Mouse (Mus musculus) cerebellum, adult (tissue): Measurements from ENCODE around the gene Boc.
A peak's percentile ranks its signal among the peaks of the same experiment; 100 is the strongest.

Experiments
- ATAC-seq: cut with Nextera tagmentation; 2 replicates; pipeline ENCODE4 v1.9.2; 2017; ENCODE audit warnings: mild to moderate bottlenecking, moderate library complexity, mixed read lengths; ENCODE audit not compliant: insufficient number of reproducible peaks, low FRiP score, low TSS enrichment

The Boc gene

DNA sequence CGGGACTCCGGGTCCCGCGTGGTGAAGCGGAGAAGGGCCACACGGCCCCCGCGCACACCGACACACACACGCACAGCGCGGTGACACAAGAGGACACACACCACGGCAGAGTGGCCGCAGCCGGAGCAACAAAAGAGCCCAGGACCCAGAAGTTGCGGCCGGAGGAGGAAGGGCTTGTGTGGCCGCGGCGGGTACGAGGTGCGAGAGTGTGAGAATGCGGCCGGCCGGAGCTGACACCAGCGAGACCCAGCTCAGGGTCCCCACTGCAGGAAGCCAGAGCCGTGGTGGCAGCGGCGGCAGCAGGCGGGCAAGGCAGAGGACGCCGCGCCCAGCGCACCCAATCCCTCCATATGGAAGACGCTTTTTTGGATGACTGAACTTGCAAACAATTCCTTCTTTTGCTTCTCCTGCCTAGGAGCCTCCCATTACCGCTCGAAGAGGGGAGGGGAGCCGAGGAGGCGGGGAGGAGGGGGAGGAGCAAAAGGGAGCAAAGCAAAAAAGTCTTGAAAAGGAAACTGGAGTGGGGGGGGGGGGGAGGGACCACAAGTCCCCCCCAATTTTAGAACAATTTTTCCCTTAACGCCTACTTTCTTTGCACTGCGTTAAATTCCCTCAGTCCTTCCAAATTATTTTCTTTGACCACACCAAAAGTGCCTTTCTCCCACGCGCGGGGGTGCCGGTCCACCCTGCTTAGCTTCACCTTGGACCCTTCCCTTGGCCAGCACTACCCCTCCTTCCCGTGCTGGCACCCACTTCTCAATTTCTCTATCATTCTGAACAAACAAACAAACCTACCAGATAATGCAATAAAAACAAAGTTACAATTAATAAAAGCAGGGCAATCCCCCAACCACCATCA lies at the start of gene Boc:
TSS of gene Boc (minus strand) at position 427 of the 859 bp plus-strand sequence.
- peak; percentile 29 for ATAC-seq

DNA sequence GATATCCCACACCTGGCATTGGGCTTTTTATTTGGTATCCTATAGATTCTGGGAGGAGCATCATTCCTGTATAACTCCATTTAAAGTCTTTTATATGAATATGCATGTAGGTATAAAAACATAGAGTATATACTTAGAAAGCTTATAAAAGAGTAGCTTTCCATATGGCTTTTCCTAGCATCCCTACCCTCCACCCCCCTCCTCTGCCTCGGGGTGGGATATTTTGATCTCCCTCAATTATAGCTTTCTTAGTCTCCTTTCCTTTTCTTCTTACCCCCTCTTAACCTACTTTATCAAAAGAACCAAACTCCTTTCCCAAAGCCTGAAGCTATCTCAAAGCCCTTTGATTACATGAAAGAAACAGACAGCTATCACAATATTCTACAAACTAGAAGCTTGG lies 47.9 kb upstream of the Boc start:
- ATAC-seq, result no peak

DNA sequence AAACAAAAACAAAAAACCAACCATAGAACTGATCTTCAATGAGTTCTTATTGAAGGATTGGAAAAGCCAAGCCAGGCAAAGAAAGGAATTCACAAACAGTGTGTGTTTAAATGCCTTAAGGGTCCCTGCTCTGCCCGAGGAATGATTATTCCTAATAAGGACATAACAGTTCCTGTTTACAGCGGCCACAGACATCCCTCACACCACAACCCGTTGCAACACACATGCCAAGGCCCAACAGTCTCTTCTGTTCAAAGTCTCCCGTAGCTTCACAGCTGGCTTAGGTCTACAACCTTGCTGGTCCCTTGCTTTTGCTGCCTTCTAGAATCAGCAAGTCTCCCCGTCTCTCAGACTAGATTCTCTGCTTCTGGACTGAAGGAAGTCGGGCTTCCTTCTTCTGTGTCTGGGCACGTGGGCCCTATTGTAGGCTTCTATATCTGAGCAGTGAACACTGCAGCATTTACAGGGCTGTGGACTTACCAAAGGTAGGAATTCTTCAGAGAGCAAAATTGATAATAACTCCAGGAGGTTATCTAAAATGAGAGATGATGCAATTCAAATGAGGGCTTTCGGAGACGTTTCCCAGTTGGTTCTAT lies 45.4 kb upstream of the Boc start:
- ATAC-seq, result no peak

DNA sequence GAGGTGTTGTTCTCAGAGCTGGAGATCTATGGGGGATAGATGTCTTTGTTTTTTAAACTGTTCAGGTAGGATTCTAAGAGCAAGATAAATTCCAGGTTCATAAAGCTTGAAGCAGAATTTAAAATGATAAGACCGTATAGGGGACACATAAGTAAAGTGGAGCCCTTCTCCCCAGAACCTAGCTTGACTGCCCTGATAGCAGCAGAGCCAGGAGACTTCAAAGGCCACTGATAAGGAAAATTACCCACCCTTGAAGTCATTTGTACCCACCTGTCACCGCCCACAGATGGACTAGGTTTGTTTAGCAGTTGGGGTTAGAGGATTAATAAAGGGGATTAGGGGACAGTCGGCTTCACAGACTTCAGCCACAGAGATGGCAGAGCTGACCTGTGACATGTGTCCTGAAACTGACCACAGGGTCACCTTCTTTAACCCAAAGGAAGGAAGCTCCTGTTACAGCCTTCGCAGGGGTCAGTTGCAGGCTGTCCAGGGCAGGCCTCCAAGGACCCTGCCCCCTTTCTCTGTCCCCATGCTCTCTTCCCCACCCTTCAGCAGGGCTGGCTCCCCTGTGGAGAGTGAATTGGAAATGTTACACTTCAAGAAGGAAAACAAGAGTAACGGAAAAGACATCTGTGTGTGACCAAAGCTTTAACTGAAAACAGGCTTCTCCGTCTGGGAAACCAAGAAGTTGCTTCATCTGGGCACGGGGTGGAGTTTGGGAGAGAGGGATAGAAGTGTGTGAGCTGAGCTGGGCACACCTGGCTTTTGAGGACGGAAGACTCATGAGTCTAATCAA lies 43.5 kb upstream of the Boc start:
- ATAC-seq, result no peak

DNA sequence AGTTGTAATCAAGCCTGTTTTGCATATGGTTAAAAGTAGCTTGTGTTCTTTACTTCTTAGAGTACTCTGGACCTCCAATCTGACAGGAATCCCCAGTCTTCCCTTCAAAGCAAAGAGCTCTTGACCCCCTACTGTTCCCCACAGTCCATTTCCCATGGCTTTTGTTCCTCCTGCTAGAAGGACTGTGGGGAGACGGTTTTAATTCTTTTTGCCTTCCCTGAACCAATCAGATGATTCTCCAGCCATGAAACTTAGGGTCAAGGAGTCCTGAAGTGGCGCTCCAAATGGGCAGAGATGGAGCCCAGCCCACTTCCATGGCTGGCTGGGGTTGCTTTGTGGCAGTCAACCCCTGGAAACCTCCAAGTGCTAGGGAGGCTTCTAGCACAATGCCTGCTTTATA lies 42.5 kb upstream of the Boc start:
- no peak for ATAC-seq

DNA sequence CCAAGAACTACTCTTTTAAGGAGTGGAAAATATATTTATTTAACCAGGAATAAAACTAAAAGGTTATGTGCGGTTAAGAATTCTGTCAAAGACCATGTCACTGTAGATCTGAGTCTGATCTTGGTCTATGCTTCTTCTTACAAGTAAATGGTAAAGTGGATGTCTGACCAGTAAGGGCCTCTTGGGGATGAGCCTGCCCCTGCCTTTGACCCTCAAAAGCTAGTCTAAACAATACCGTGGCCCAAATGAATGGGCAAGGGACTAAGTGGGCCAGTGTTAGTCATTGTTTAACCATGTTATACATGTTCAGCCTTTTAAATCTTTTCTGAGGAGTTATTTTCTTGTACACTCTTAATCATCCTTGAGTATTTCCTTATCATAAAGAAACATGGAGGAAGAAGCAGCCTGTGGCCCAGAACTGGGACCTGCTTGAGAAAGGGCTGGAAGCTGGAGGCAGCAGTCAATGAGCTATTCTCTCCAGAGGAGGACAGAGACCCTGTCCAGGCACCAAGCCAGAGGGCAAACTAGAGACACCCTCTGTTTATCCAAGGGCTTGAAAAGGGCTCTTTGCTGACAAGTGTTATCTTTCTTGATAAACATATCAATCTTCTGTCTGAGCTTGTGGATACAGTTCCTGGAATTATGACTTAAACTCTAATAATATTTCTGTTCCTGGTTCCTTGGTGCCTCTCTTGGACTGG lies 38.6 kb upstream of the Boc start:
- ATAC-seq, result no peak

DNA sequence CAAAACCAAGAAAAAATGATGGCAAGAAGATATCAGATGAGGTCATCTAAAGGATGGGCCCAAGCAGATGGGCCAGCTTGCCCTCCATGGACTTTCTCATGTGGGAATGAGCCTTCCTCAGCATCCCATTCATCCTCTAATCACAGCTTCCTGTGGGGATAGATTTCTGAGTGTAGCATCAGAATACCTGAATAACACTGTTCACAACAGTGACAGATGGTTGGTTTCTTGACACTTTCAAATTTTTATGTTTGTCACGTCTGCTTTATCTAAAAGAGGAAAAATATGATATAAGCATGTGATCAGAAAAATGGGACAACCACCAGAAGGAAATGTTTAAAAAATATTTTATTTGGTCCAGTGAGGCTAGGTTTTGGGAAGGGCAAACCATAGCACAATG lies 30.8 kb upstream of the Boc start:
- ATAC-seq, result no peak

DNA sequence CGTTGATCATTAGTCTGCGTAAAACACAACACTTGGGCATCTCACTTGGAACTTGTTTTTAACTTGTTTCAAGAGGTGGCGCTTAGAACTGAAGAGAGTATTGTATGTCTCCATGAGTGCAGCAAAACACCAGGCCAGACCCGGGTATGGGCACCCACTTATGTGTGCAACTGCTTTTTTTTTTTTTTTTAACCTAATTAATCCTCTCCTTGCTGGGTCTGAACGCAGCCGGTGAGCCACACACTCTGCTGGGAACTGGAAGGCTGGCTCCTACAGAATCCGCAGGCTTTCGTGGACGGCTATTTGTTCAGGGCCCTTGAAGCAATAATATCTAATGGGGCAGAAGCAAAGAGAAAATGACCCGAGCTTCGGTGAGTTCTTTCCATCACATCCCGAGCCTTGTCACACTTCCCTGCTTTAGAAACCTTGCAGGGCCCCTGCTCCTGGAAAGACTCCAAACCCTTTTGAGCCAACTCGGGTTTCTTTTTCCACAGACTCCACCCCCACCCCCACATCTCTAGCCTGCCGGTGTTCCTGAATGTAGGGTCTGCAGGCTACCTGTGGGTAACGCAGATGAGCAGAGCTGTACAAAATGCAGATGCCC lies 20.8 kb upstream of the Boc start:
- ATAC-seq, result no peak

DNA sequence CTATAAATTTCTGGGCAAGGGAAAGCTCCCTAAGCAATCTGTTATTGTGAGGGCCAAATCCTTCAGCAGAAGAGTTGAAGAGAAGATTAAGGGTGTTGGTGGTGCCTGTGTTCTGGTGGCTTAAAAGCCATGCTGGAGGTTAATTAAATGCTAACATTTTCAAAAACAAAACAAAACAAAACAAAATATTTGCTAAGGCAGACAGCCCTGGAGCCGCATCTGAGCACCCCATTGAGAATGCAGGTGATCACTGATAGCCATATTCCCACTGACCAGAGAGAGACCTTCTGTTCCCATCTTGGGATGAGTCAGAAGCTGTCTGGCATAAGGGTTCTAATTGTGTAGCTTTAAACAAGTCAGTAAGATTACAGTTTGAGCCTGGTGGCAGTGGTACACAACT lies 19.9 kb upstream of the Boc start:
- peak; percentile 86; the same call in 1 of the 2 replicates for ATAC-seq

DNA sequence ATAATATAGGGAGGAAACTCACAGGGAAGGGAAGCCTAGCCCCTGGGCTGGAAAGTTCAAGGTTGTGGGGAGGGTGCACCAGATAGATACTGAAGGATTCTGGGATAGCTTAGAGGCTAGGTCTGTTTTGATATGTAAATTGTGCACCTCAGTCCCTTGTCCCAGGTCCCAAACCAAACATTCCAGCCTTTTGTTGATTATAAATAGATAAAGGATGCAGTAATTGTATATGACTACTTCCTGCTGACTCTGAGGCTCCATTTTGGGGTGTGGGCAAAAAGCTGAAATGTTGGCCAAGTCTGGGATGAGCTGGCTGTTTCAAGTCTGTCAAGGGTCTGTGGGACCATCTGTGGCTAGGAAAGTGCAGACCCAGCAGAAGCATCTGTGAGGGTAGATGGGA lies 9.4 kb upstream of the Boc start:
- no peak for ATAC-seq

DNA sequence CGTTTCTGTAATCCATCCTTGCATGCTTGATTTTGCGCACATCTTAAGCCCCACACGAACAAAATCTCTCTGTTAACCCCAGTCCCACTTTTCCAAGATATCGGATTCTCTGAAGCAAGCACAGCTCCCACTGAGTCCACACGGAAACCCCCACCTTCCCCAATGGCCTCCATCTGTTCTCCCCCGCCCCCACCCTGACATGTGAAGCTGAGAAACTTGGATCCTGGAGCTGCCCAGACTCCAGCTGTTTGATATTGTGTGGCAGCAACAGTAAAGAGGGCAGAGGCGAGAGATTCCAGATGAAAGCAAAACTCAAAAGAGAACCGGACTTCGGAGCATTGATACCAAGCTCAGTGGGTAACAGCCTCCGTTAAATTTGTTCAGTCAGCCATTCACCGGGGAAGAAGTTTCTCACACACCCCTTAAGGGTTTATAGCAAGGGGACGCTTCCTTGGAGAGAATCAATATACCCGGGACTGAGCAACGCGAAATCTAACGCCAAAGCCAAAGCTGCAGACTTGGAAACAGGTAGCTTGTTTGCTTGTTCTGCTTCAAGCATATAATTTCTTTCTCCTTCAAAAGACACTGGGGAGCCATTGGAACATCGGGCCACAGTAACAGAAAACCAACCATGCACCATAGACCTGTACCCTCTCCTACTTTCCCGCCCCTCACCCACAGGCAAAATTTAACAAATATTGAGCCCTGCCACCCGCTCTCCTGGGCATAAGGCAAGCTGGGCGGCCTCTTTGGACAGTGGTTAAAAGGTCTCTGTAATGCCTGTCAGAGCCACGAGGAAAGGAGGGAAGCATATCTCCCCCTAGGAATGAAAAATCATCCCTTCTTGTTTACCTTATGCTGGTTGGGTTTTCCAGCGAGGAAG lies 6.9 kb upstream of the Boc start:
- ATAC-seq, result peak; percentile 29; the same call in 1 of the 2 replicates

DNA sequence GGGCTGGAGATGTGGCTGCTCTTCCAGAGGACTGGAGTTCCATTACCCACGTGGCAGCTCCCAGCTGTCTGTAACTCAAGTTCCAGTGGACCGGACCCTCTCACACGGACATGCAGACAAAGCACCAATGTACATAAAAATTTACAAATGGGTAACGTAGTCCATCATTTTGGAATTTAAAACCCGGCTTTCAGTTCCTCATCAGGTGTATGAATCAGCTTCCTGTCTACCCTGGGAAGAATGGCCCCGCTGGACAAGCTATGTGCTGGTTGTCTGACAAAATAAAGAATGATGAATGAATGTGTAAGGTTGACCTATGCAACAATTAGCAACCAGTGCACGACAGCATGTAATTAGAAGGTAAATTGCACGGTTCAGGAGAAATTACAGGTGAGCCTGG lies 5.7 kb upstream of the Boc start:
- no peak for ATAC-seq

DNA sequence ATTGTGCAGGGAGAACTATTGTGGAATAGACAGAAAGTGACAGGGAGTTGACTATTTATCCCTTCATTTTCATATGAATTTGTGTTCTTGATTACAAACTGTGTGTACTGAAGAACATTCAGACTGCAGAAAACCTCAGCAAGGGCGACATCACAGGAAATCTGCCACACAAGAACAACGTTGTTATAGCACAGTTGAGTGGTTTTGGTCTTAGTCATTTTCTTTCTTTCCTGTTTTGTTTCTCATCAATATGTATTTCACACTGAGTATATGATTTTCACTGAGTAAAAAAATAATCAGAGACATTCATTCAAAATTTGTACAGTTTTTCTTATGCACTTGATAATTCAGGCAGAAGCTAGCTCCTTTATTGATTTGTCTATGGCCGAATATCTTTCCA lies 3.4 kb upstream of the Boc start:
- no peak for ATAC-seq

DNA sequence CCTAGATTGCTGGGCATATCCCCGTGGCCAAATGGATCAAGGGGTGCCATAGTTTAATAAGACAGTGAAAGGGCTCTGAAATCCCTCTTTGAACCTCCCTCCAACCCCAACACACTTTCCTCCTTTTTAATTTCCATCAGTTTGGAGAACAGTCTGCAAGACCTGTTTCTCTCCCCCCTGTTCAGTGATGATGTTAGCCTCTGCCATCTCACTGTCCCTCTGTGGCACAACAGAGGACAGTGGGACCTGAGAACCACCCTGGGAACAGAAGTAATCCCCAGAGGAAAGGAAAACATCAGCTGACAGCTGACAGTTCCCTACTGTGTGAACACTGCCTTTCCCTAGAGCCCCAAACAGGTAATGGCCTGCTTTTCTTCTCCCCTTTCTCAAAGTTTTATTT lies 1.5 kb upstream of the Boc start:
- ATAC-seq, result no peak

DNA sequence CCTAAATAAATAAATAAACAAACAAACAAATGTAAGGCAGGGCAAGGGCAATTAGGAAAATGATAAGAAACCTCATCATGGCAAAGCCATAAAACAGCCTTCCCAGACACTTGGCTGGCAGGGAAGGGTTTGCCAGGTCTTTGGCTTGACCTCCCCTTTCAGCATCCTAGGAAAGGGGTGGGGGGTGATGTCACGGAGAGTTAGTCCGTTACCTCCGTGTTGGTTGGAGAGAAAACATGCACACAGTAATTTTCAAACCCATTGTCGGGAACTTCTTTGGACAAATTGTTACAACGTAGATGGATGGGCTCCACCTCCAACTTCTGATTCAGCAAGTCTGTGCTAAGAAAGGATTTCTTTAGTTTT lies 616 bp upstream of the Boc start:
- no peak for ATAC-seq

DNA sequence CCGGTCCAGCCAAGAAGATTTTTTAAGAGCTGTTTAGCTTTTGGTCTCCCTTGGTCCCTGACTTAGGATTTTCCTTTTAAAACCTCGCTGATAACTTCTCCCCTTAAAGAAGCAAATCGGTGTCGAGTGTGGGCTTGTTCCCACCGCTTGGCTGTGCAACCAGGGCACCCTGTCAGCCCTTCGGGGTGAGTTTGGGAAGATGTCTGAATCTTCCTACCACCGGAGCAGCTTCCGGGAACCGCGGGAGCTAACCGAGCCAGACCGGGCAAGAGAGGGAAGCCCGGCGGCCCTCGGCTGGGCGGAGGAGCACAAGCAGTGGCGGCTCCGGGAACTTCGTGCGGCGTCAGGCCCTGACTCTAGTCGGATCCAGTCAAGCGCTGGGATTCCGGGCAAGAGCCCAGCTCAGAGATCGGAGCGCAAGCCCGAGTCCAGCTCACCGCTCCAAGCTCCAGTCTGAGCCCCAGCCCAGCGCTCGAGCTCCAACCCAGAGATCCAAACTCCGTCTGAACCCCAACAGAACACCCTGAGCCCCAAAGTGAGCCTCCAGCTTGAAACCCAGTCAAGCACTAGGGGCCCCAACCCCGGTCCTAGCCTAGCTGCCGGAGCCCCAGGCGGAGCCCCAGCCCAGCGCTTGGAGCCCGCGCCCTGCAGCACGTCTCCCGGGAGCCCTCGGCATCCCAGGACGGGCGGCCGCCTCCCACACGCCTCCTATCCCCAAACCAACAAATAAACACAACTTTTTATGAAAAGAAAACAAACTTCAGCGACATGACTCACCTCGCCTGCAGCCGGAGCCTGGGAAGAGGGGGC lies 831 bp downstream of the Boc start:
- peak; percentile 60 for ATAC-seq

DNA sequence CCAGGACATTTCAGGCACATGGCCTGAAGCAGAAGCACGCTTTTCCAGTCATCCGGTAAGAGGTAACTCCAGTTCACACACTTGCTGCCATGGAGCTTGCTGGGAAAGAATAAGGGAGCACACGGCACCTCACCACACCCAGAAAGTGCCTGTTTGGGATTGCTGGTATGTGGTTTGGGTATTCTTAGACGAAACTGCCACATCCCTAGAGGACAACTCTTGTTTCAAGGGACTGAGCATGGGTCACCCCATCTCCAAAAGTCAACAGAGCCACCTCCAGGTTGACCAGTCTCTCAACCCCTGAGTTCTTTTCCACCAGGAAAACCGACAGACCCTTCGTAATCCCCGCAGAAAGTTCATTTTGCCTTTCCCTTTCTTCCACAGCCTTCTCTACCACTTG lies 1.6 kb downstream of the Boc start:
- ATAC-seq, result no peak
